Mouse (Mus musculus): ENCODE data around the gene Tssk6.
A peak's percentile ranks its signal among the peaks of the same experiment; 100 is the strongest.

DNA sequence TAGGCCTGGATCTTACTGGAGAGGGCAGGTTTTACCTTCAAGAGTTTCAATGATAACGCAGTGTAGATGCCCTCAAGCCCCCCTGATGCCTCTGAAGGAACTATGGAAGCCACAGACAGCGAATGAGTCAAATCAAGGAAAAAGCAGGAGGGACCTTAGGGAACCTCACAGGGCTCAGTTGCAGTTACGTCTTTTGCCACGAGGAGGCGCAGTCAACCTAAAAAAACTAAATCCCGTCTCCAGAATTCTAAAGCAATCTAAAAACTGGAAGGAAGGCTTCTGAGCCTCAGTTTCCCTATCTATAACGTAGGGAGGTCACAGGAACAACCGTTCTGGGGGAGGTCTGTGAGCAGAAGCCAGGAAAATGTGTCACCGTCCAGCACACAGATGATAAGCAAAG is 27.8 kb upstream of the Tssk6 start:
- TF ChIP-seq CTCF (IDR thresholded peaks at IDR 0.05; ENCODE audit: low read depth) (peak; percentile 78), EP300 (IDR thresholded peaks at IDR 0.05; ENCODE audit: low read depth) (no peak)

Data from liver, postnatal 0 days (tissue).